Mouse (Mus musculus): ENCODE measurements around the gene Dguok. TPM values are rescaled to one million over a fixed set of nuclear protein-coding genes. Genes with fewer than 3 reads are reported as not detected.

The Dguok gene
- polyA plus RNA-seq, 1 experiment from 2014 or later, result 25.8 TPM

- DNase-seq (no peak), ATAC-seq (no peak)
- H3K36me3 ChIP-seq (replicated peaks; ENCODE audit: insufficient read depth, low read length), result peaks cover 8% of the 10 kb centered on the region; the same call in 1 of the 2 replicates
- 40% methylated on average over 4 of the region's 4 CpGs for WGBS (ENCODE audit: insufficient replicate concordance)
- H3K9me3 ChIP-seq (ENCODE audit: low read length), result no peaks in the 10 kb centered on the region
- H3K27ac ChIP-seq (ENCODE audit: low read depth), result no peak overlapping the region
- TF ChIP-seq CTCF (IDR thresholded peaks at IDR 0.05; ENCODE audit: low read depth) (no peak), EP300 (IDR thresholded peaks at IDR 0.05; ENCODE audit: low read depth) (no peak)
- no peak overlapping the region for H3K4me2 ChIP-seq (ENCODE audit: low read depth, low read length)
- H3K9ac ChIP-seq (replicated peaks), result no peak overlapping the region
- H3K4me1 ChIP-seq (ENCODE audit: insufficient read depth), result peaks cover 70% of the 10 kb centered on the region
- no peak overlapping the region for H3K4me3 ChIP-seq (ENCODE audit: low read depth, low read length)
- H3K27me3 ChIP-seq (ENCODE audit: insufficient read depth, low read length), result no peaks in the 10 kb centered on the region
These were observed 57.9 kb downstream of the Dguok start for GRCm38 (mm10) chr6:83448911-83449310.

GRCm38 (mm10) chr6:83447031-83447430 is 59.7 kb downstream of the Dguok start:
- WGBS (ENCODE audit: insufficient replicate concordance), result 49% methylated on average over 7 of the region's 7 CpGs
- H3K4me2 ChIP-seq (ENCODE audit: low read depth, low read length), result peak overlapping the region; percentile 28; the same call in 1 of the 2 replicates
- no peaks in the 10 kb centered on the region for H3K27me3 ChIP-seq (ENCODE audit: insufficient read depth, low read length)
- DNase-seq (no peak), ATAC-seq (peak; percentile 38; the same call in 1 of the 2 replicates)
- peak overlapping the region; percentile 16; the same call in 1 of the 2 replicates for H3K27ac ChIP-seq (ENCODE audit: low read depth)
- peaks cover 8% of the 10 kb centered on the region; the same call in 1 of the 2 replicates for H3K36me3 ChIP-seq (replicated peaks; ENCODE audit: insufficient read depth, low read length)
- H3K4me1 ChIP-seq (ENCODE audit: insufficient read depth), result peaks cover 74% of the 10 kb centered on the region
- no peak overlapping the region for H3K4me3 ChIP-seq (ENCODE audit: low read depth, low read length)
- TF ChIP-seq EP300 (IDR thresholded peaks at IDR 0.05; ENCODE audit: low read depth) (no peak), CTCF (IDR thresholded peaks at IDR 0.05; ENCODE audit: low read depth) (no peak)
- no peak overlapping the region for H3K9ac ChIP-seq (replicated peaks)
- no peaks in the 10 kb centered on the region for H3K9me3 ChIP-seq (ENCODE audit: low read length)

- no peak overlapping the region for H3K9ac ChIP-seq (replicated peaks)
- WGBS (ENCODE audit: insufficient replicate concordance), result 66% methylated on average over 2 of the region's 2 CpGs
These were observed 61.0 kb downstream of the Dguok start for GRCm38 (mm10) chr6:83445796-83446195.

GRCm38 (mm10) chr6:83443441-83444340 is 63.1 kb downstream of the Dguok start:
- DNase-seq, result peak; percentile 78
- TF ChIP-seq CTCF (IDR thresholded peaks at IDR 0.05; ENCODE audit: low read depth) (no peak), EP300 (IDR thresholded peaks at IDR 0.05; ENCODE audit: low read depth) (no peak)
- Histone ChIP-seq H3K9ac (replicated peaks) (0 out of 2 replicates have a peak overlapping the region, but pooled peaks have one; percentile 2), H3K9me3 (ENCODE audit: low read length) (no peaks in the 10 kb centered on the region), H3K4me3 (ENCODE audit: low read depth, low read length) (no peak overlapping the region), H3K27me3 (ENCODE audit: insufficient read depth, low read length) (no peaks in the 10 kb centered on the region), H3K4me2 (ENCODE audit: low read depth, low read length) (peak overlapping the region; percentile 5; the same call in 1 of the 2 replicates), H3K4me1 (ENCODE audit: insufficient read depth) (peaks cover 62% of the 10 kb centered on the region), H3K27ac (ENCODE audit: low read depth) (peak overlapping the region; percentile 31), H3K36me3 (replicated peaks; ENCODE audit: insufficient read depth, low read length) (peaks cover 8% of the 10 kb centered on the region; the same call in 1 of the 2 replicates)
- WGBS (ENCODE audit: insufficient replicate concordance), result 35% methylated on average over 13 of the region's 13 CpGs
- ATAC-seq, result peak; percentile 16; the same call in 1 of the 2 replicates

More at GRCm38 (mm10) chr6:83445796-83446195, 61.0 kb downstream of the Dguok start:
- no peaks in the 10 kb centered on the region for H3K27me3 ChIP-seq (ENCODE audit: insufficient read depth, low read length)
- H3K36me3 ChIP-seq (replicated peaks; ENCODE audit: insufficient read depth, low read length), result peaks cover 8% of the 10 kb centered on the region; the same call in 1 of the 2 replicates
- no peak overlapping the region for H3K4me3 ChIP-seq (ENCODE audit: low read depth, low read length)
- no peak overlapping the region for H3K27ac ChIP-seq (ENCODE audit: low read depth)
- H3K4me2 ChIP-seq (ENCODE audit: low read depth, low read length), result no peak overlapping the region
- no peak for ATAC-seq
- H3K9me3 ChIP-seq (ENCODE audit: low read length), result no peaks in the 10 kb centered on the region
- peaks cover 68% of the 10 kb centered on the region for H3K4me1 ChIP-seq (ENCODE audit: insufficient read depth)
- no peak for DNase-seq
- TF ChIP-seq EP300 (IDR thresholded peaks at IDR 0.05; ENCODE audit: low read depth) (no peak), CTCF (IDR thresholded peaks at IDR 0.05; ENCODE audit: low read depth) (no peak)

GRCm38 (mm10) chr6:83442639-83443038 is 64.1 kb downstream of the Dguok start:
- no peak for TF ChIP-seq CTCF (IDR thresholded peaks at IDR 0.05; ENCODE audit: low read depth)
- no peak for TF ChIP-seq EP300 (IDR thresholded peaks at IDR 0.05; ENCODE audit: low read depth)
- DNase-seq (no peak), ATAC-seq (no peak)
- 44% methylated on average over 3 of the region's 3 CpGs for WGBS (ENCODE audit: insufficient replicate concordance)
- no peaks in the 10 kb centered on the region for H3K9me3 ChIP-seq (ENCODE audit: low read length)
- H3K9ac ChIP-seq (replicated peaks), result no peak overlapping the region; the same call in 1 of the 2 replicates
- peaks cover 11% of the 10 kb centered on the region; the same call in 1 of the 2 replicates for H3K36me3 ChIP-seq (replicated peaks; ENCODE audit: insufficient read depth, low read length)
- H3K4me3 ChIP-seq (ENCODE audit: low read depth, low read length), result no peak overlapping the region
- peak overlapping the region; percentile 77 for H3K4me2 ChIP-seq (ENCODE audit: low read depth, low read length)
- peak overlapping the region; percentile 86 for H3K27ac ChIP-seq (ENCODE audit: low read depth)
- no peaks in the 10 kb centered on the region for H3K27me3 ChIP-seq (ENCODE audit: insufficient read depth, low read length)
- peaks cover 55% of the 10 kb centered on the region for H3K4me1 ChIP-seq (ENCODE audit: insufficient read depth)

Data from liver, postnatal 0 days (tissue).